Mouse (Mus musculus): Measurements from ENCODE around the gene 4933424G06Rik. TPM values are rescaled to one million over a fixed set of nuclear protein-coding genes. Genes with fewer than 3 reads are reported as not detected.

4933424G06Rik gene
- polyA plus RNA-seq, 1 experiment from 2014 or later = not detected

- Histone ChIP-seq H3K9ac (ENCODE audit: low read depth, low read length) (0 out of 2 replicates have a peak overlapping the region, but pooled peaks have one; percentile 4), H3K27me3 (replicated peaks; ENCODE audit: control insufficient read depth, insufficient read depth, low read length) (no peaks in the 10 kb centered on the region), H3K4me1 (ENCODE audit: control insufficient read depth, insufficient read depth, low read length) (peaks cover 5% of the 10 kb centered on the region), H3K9me3 (ENCODE audit: control insufficient read depth, low read length) (no peaks in the 10 kb centered on the region), H3K27ac (replicated peaks; ENCODE audit: low read depth, low read length) (no peak overlapping the region), H3K4me3 (ENCODE audit: low read depth, low read length) (no peak overlapping the region), H3K4me2 (ENCODE audit: low read depth, low read length) (no peak overlapping the region), H3K36me3 (ENCODE audit: control insufficient read depth, insufficient read depth, low read length) (peaks cover 60% of the 10 kb centered on the region)
- ATAC-seq (ENCODE audit: low read depth) = no peak
- no peak for DNase-seq (ENCODE audit: low spot score)
- WGBS = 48% methylated on average over 5 of the region's 5 CpGs
These were observed 12.9 kb upstream of the 4933424G06Rik start for GRCm38 (mm10) chr1:36697030-36697429.

GRCm38 (mm10) chr1:36707166-36707565 is 2.8 kb upstream of the 4933424G06Rik start:
- Histone ChIP-seq H3K27me3 (replicated peaks; ENCODE audit: control insufficient read depth, insufficient read depth, low read length) (no peaks in the 10 kb centered on the region), H3K4me1 (ENCODE audit: control insufficient read depth, insufficient read depth, low read length) (0 out of 2 replicates have a peak, but pooled peaks cover 9% of the 10 kb centered on the region), H3K9me3 (ENCODE audit: control insufficient read depth, low read length) (no peaks in the 10 kb centered on the region), H3K4me3 (ENCODE audit: low read depth, low read length) (no peak overlapping the region), H3K9ac (ENCODE audit: low read depth, low read length) (no peak overlapping the region), H3K4me2 (ENCODE audit: low read depth, low read length) (no peak overlapping the region), H3K27ac (replicated peaks; ENCODE audit: low read depth, low read length) (no peak overlapping the region), H3K36me3 (ENCODE audit: control insufficient read depth, insufficient read depth, low read length) (peaks cover 50% of the 10 kb centered on the region)
- ATAC-seq (ENCODE audit: low read depth) (no peak), DNase-seq (ENCODE audit: low spot score) (no peak)
- WGBS = 61% methylated on average over 2 of the region's 2 CpGs

- 53% methylated on average over 3 of the region's 3 CpGs for WGBS
- Histone ChIP-seq H3K9me3 (ENCODE audit: control insufficient read depth, low read length) (no peaks in the 10 kb centered on the region), H3K27ac (replicated peaks; ENCODE audit: low read depth, low read length) (no peak overlapping the region), H3K4me1 (ENCODE audit: control insufficient read depth, insufficient read depth, low read length) (0 out of 2 replicates have a peak, but pooled peaks cover 9% of the 10 kb centered on the region), H3K27me3 (replicated peaks; ENCODE audit: control insufficient read depth, insufficient read depth, low read length) (no peaks in the 10 kb centered on the region), H3K4me2 (ENCODE audit: low read depth, low read length) (peak overlapping the region; percentile 61; the same call in 1 of the 2 replicates), H3K36me3 (ENCODE audit: control insufficient read depth, insufficient read depth, low read length) (peaks cover 44% of the 10 kb centered on the region), H3K4me3 (ENCODE audit: low read depth, low read length) (no peak overlapping the region), H3K9ac (ENCODE audit: low read depth, low read length) (no peak overlapping the region; the same call in 1 of the 2 replicates)
- ATAC-seq (ENCODE audit: low read depth) (no peak; the same call in 1 of the 2 replicates), DNase-seq (ENCODE audit: low spot score) (peak; percentile 39)
These were observed 2.2 kb upstream of the 4933424G06Rik start for GRCm38 (mm10) chr1:36707797-36708196.

- peak overlapping the region; percentile 99 for H3K4me3 ChIP-seq (ENCODE audit: low read depth, low read length)
- 94% methylated on average over 1 of the region's 1 CpGs for WGBS
- H3K9ac ChIP-seq (ENCODE audit: low read depth, low read length) = peak overlapping the region; percentile 93
- H3K27me3 ChIP-seq (replicated peaks; ENCODE audit: control insufficient read depth, insufficient read depth, low read length) = no peaks in the 10 kb centered on the region
- peak overlapping the region; percentile 61 for H3K4me2 ChIP-seq (ENCODE audit: low read depth, low read length)
- DNase-seq (ENCODE audit: low spot score) (no peak), ATAC-seq (ENCODE audit: low read depth) (no peak)
- H3K36me3 ChIP-seq (ENCODE audit: control insufficient read depth, insufficient read depth, low read length) = peaks cover 35% of the 10 kb centered on the region
- 0 out of 2 replicates have a peak, but pooled peaks cover 9% of the 10 kb centered on the region for H3K4me1 ChIP-seq (ENCODE audit: control insufficient read depth, insufficient read depth, low read length)
- H3K9me3 ChIP-seq (ENCODE audit: control insufficient read depth, low read length) = no peaks in the 10 kb centered on the region
- 0 out of 2 replicates have a peak overlapping the region, but pooled peaks have one; percentile 84 for H3K27ac ChIP-seq (replicated peaks; ENCODE audit: low read depth, low read length)
These were observed 1.3 kb upstream of the 4933424G06Rik start for GRCm38 (mm10) chr1:36708626-36709025.

- DNase-seq (ENCODE audit: low spot score) = peak; percentile 62
- Histone ChIP-seq H3K4me1 (ENCODE audit: control insufficient read depth, insufficient read depth, low read length) (0 out of 2 replicates have a peak, but pooled peaks cover 9% of the 10 kb centered on the region), H3K4me3 (ENCODE audit: low read depth, low read length) (peak overlapping the region; percentile 99), H3K27ac (replicated peaks; ENCODE audit: low read depth, low read length) (peak overlapping the region; percentile 84), H3K4me2 (ENCODE audit: low read depth, low read length) (peak overlapping the region; percentile 61), H3K9ac (ENCODE audit: low read depth, low read length) (peak overlapping the region; percentile 93), H3K36me3 (ENCODE audit: control insufficient read depth, insufficient read depth, low read length) (peaks cover 30% of the 10 kb centered on the region), H3K27me3 (replicated peaks; ENCODE audit: control insufficient read depth, insufficient read depth, low read length) (no peaks in the 10 kb centered on the region), H3K9me3 (ENCODE audit: control insufficient read depth, low read length) (no peaks in the 10 kb centered on the region)
- WGBS = 2% methylated on average over 15 of the region's 33 CpGs
- ATAC-seq (ENCODE audit: low read depth) = peak; percentile 62
These were observed 695 bp upstream of the 4933424G06Rik start for GRCm38 (mm10) chr1:36709055-36709853.

- DNase-seq (ENCODE audit: low spot score) (no peak), ATAC-seq (ENCODE audit: low read depth) (no peak)
- no peak overlapping the region for H3K9ac ChIP-seq (ENCODE audit: low read depth, low read length)
- H3K4me1 ChIP-seq (ENCODE audit: control insufficient read depth, insufficient read depth, low read length) = 0 out of 2 replicates have a peak, but pooled peaks cover 9% of the 10 kb centered on the region
- no peak overlapping the region for H3K4me3 ChIP-seq (ENCODE audit: low read depth, low read length)
- 91% methylated on average over 2 of the region's 2 CpGs for WGBS
- H3K27me3 ChIP-seq (replicated peaks; ENCODE audit: control insufficient read depth, insufficient read depth, low read length) = no peaks in the 10 kb centered on the region
- peaks cover 11% of the 10 kb centered on the region for H3K36me3 ChIP-seq (ENCODE audit: control insufficient read depth, insufficient read depth, low read length)
- no peak overlapping the region for H3K27ac ChIP-seq (replicated peaks; ENCODE audit: low read depth, low read length)
- H3K9me3 ChIP-seq (ENCODE audit: control insufficient read depth, low read length) = no peaks in the 10 kb centered on the region
- no peak overlapping the region for H3K4me2 ChIP-seq (ENCODE audit: low read depth, low read length)
These were observed 1.2 kb downstream of the 4933424G06Rik start for GRCm38 (mm10) chr1:36711104-36711503.

GRCm38 (mm10) chr1:36714311-36714710 is 4.4 kb downstream of the 4933424G06Rik start, which contains the start of gene Actr1b:
Actr1b (minus strand) TSS chr1:36714422.
- no peak for ATAC-seq (ENCODE audit: low read depth)

GRCm38 (mm10) chr1:36718786-36719185 is 8.8 kb downstream of the 4933424G06Rik start:
- Histone ChIP-seq H3K27me3 (replicated peaks; ENCODE audit: control insufficient read depth, insufficient read depth, low read length) (no peaks in the 10 kb centered on the region), H3K36me3 (ENCODE audit: control insufficient read depth, insufficient read depth, low read length) (no peaks in the 10 kb centered on the region), H3K9ac (ENCODE audit: low read depth, low read length) (no peak overlapping the region), H3K4me1 (ENCODE audit: control insufficient read depth, insufficient read depth, low read length) (peaks cover 7% of the 10 kb centered on the region; the same call in 1 of the 2 replicates), H3K4me3 (ENCODE audit: low read depth, low read length) (no peak overlapping the region), H3K4me2 (ENCODE audit: low read depth, low read length) (no peak overlapping the region), H3K27ac (replicated peaks; ENCODE audit: low read depth, low read length) (no peak overlapping the region), H3K9me3 (ENCODE audit: control insufficient read depth, low read length) (no peaks in the 10 kb centered on the region)
- DNase-seq (ENCODE audit: low spot score) = no peak
- 81% methylated on average over 1 of the region's 1 CpGs for WGBS
- ATAC-seq (ENCODE audit: low read depth) = no peak

More at GRCm38 (mm10) chr1:36714311-36714710, 4.4 kb downstream of the 4933424G06Rik start, which contains the start of gene Actr1b:
- Histone ChIP-seq H3K9ac (ENCODE audit: low read depth, low read length) (no peak within 1 kb of the TSS), H3K4me1 (ENCODE audit: control insufficient read depth, insufficient read depth, low read length) (no peaks in the 10 kb centered on the region), H3K4me3 (ENCODE audit: low read depth, low read length) (no peak within 1 kb of the TSS), H3K4me2 (ENCODE audit: low read depth, low read length) (no peak within 1 kb of the TSS), H3K27me3 (replicated peaks; ENCODE audit: control insufficient read depth, insufficient read depth, low read length) (no peaks in the 10 kb centered on the region), H3K27ac (replicated peaks; ENCODE audit: low read depth, low read length) (no peak within 1 kb of the TSS), H3K9me3 (ENCODE audit: control insufficient read depth, low read length) (no peaks in the 10 kb centered on the region), H3K36me3 (ENCODE audit: control insufficient read depth, insufficient read depth, low read length) (no peaks in the 10 kb centered on the region)
- 88% methylated on average over 5 of the region's 5 CpGs for WGBS
- DNase-seq (ENCODE audit: low spot score) = no peak
